Mouse (Mus musculus) inflammation-experienced regulatory T-cells, adult 6 months (primary cell): Measurements from ENCODE around the gene Gm10197. TPM values are rescaled to one million over a fixed set of nuclear protein-coding genes. Genes with fewer than 3 reads are reported as not detected.
A peak's percentile ranks its signal among the peaks of the same experiment; 100 is the strongest.

Source experiments
- ATAC-seq: one replicate; pipeline ENCODE4 v1.8.0; 2017
- polyA plus RNA-seq, 3 experiments: library from polyadenylated mRNA; unstranded; fragments of 100-300 nt; shearing (Covaris generic); gene quantifications; one replicate each; pipeline ENCODE4 v1.2.1; 2017

Gm10197 gene
- polyA plus RNA-seq, 3 experiments from 2014 or later: not detected

DNA sequence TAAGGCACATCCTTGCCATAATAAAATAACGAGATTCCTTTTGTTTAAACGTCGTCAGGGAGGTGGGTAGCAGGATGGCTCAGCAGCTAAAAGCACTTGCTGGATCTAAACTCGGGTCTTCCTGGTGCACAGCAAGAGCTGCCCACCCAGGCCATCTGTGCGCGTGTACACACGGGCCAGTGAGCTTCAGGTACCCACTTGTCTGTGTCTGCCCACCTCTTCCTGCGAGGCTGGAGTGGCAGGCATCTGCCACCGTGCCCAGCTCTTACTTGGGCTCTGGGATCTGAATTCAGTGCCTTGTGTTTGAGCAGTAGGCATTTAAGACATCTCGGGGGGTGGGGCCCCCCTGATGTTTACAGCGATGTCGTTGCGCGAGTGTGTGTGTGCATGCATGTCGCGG lies 16.5 kb downstream of the Gm10197 start:
- ATAC-seq: no peak

DNA sequence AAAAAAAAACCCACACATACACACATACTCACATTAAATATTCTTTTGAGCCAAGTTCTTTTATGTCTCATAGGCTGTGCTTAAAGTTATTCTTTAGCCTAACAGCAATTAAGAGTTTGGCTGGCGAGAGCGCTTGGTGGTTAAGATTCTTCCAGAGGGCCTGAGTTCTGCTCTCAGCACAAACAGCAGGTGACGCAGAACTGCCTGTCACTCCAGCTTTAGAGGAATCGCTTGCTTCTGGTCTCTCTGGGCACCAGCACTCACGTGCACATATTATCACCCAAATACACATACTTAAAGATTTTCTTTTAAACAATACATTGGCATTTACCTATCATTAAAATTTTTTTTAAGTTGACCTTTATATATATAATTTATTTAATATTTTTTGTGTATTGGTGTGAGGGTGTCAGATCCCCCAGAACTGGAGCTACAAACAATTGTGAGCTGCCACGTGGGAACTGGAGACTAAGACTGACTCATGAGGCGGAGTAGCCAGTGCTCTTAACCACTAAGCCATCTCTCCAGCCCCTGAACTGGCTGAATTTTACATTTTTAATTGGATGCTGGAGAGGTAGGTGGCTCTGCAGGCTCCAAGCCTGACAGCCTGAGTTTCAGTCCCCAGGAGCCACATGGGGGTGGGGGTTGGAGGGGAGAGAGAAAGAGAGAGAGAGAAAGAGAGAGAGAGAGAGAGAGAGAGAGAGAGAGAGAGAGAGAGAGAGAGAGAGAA lies 17.1 kb downstream of the Gm10197 start:
- no peak for ATAC-seq

- ATAC-seq: no peak
Measured at GRCm38 (mm10) chr19:53353864-53354263, 17.7 kb downstream of the Gm10197 start.

GRCm38 (mm10) chr19:53345766-53346165 lies 25.8 kb downstream of the Gm10197 start:
- no peak for ATAC-seq

- ATAC-seq: no peak
Measured at GRCm38 (mm10) chr19:53344062-53344461, 27.5 kb downstream of the Gm10197 start.

DNA sequence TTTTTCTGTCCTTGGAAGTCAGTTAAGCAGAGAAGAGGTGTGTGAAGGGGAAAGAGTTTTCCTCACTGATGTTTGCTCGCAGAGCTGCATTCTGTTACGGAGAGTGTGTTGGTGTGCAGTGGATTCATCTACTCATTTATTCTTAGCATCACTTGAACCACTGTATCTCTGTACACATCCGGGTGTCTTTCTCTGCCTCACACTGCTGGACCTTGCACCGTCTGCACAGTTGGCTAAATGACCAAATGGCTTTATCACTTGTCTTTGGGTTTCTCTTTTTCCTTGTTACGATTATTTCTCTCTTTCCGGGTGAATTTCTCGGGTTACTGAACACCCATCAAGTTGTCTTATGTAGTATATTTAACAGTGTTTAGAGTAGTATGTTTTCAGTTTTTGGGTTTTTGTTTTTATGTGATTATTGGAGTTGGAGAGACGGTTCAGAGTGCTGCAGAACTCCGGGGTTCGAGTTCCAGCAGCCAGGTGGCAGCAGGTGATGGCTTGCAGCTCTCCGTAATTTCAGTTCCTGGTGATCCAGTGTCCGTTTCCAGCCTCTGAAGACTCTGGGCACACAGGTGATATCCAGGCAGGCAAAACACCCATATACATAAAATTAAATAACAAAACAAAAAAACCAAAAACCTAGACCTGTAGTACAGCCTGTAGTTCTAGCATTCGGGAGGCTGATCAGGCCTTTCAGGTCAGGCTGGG lies 28.2 kb downstream of the Gm10197 start:
- ATAC-seq: no peak

GRCm38 (mm10) chr19:53340423-53340822 lies 31.1 kb downstream of the Gm10197 start:
- ATAC-seq: no peak

GRCm38 (mm10) chr19:53335241-53335640 lies 36.3 kb downstream of the Gm10197 start:
- no peak for ATAC-seq

DNA sequence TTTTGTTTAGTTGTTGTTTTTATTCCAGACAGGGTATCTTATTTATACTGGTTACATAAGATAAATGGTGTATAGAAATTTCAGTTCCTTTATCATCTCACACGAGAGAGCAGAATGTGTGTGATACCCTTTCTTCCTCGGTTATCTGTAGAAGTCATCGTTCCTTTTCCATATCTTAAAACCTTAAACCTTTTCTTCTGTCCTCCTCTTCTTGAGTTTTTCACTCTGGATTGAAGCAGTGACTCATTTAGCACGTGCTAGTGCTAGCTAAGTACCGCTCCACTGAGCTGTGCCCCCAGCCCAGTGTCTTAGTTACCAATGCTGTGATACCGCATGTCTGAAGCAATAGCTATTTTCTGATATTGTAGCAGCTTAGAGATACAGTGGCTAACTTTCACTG lies 37.8 kb downstream of the Gm10197 start:
- no peak for ATAC-seq

GRCm38 (mm10) chr19:53331882-53332500 lies 39.6 kb downstream of the Gm10197 start:
- no peak for ATAC-seq

DNA sequence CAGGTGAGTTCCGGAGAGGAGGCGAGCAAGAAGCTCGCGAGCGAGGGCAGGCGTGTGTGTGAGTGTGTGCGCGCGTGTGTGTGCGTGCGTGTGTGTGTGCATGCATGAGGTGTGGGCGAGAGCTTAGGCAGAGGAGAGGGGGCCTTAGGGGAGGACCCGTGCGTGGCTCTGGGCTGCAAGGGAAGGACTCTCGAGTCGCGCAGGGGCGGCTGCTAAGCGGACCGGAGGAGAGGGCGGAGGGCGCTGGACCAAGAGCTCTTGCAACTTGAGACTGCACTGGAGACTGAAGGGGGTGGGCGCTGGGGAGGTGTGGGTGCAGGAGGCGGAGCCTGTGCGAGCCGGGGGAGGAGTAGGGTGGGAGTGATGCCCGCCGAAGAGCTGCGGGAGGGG lies 41.6 kb downstream of the Gm10197 start:
- ATAC-seq: peak; percentile 30

- ATAC-seq: peak; percentile 70
Measured at GRCm38 (mm10) chr19:53329221-53329991, 42.2 kb downstream of the Gm10197 start.

DNA sequence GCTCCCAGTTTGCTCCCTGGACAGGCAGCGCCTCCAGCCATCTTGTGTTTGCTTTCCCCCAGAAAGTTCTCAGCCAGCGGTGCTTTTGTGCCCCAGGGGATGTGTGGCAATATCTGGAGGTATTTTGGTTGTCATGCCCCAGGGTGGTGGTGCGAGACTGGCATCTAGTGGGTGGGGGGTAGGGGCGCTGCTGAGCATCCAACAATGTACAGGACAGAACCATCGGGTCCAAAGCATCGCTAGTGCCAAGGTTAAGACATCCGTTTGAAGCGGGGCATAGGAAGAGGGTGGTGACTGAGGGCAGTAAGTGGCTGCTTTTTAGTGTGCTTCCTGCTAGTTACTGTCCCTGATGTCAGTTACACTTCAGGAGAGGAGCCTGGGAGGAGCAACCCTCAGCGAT lies 43.5 kb downstream of the Gm10197 start:
- no peak for ATAC-seq

DNA sequence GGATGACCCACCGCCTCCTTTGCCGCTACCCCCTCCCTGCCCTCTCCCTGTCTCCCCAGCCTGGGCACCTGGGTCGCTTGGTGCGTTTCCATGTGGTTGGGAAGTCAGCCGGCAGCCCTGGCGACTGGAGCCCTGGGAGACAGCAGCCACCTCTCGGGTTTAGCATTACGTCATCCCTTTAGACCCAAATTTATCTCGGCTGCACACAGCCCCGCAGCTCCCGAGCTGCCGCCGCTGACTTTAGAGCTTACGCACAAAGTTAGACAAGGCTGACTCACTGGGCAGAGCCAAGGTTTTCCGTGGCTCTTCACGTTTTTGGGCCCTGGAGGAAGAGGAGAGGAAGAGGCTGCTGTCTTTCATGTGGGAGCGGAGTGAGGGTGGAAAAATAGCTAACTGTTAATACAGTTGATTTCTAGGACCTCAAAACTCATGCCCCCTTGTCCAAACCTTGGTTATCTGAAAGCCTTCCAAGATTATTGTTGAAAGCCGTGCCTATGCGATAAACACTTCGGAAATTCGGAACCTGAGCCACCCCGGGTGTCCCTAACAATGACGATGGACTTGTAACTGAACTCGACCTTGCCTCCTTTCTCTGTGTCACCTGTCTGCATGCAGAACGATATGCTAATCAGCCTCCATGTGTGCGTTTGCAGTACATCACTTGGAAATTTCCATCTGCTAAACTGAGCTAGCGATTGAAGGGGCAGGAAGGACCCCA lies 45.8 kb downstream of the Gm10197 start:
- ATAC-seq: no peak

DNA sequence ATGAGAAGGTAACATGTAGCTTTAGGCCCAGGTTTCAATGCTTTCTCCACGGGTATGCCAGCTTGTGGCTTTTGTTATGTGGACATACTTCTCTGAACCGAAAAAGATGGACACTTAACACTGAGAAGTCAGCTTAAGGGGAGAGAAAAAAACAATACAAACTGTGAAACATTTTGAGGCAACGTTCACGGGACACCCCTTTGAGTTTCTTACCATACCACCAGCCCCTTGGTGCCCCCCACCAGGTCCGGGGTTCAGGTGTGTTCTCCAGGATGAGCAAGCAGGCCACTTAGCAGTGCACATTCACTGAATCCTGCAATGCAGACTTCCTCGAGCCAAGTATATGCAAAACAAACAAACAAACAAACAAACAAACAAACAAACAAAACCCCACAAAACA lies 46.7 kb downstream of the Gm10197 start:
- ATAC-seq: no peak

DNA sequence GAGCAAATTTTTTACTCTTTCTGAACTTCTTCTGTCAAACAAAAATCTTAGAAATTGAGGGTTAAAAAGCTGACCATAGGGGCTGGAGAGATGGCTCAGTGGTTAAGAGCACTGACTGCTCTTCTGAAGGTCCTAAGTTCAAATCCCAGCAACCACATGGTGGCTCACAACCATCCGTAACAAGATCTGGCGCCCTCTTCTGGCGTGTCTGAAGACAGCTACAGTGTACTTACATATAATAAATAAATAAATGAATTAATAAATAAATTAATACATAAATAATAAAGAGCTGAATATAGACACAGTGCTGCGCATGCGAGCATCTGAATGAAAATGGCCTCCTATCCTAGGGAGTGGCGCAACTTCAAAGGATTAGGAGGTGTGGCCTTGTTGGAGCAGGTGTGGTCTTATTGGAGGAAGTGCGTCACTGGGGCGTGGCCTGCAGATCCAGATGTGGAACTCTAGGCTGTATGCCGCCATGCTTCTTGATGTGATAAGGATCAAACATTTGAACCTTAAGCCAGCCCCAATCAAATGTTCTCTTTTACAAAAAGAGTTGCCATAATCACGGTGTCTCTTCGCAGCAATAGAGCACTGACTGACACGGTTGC lies 49.0 kb downstream of the Gm10197 start:
- no peak for ATAC-seq

Other genes starting within 250 kb of the Gm10197 start
- gene Add3, start 231.3 kb downstream of the Gm10197 start, polyA plus RNA-seq: 100 to 1,000 TPM; 100 to 138 (median 112) TPM
- gene Mxi1, start 61.2 kb downstream of the Gm10197 start, polyA plus RNA-seq: 1 to 10 TPM; 4.3 to 5.9 (median 4.6) TPM
- 10 to 100 TPM; 30.1 to 38.6 (median 34.9) TPM for gene Smndc1, start 18.8 kb upstream of the Gm10197 start, polyA plus RNA-seq
- gene Dusp5, start 157.3 kb upstream of the Gm10197 start, polyA plus RNA-seq: 10 to 100 TPM in 1 of 3 experiments, 1 to 10 TPM in 2; 5.8 to 13.8 (median 6.4) TPM
- gene Nutf2-ps1, start 217.3 kb upstream of the Gm10197 start, polyA plus RNA-seq: 100 to 1,000 TPM; 144 to 258 (median 167) TPM
- gene Smc3, start 228.6 kb upstream of the Gm10197 start, polyA plus RNA-seq: 10 to 100 TPM; 38.7 to 43.1 (median 39.0) TPM